Mouse (Mus musculus) liver, embryonic 12.5 days (tissue): Measurements from ENCODE around the gene Bbx. TPM values are rescaled to one million over a fixed set of nuclear protein-coding genes. Genes with fewer than 3 reads are reported as not detected.

Experiments used
- ATAC-seq: fragments of 200-750 bp; cut with Nextera tagmentation; 2 replicates; pipeline ENCODE4 v1.8.0; 2017; ENCODE audit warnings: moderate number of reproducible peaks, mild to moderate bottlenecking, moderate library complexity
- H3K27ac ChIP-seq: fragments of 300-500 bp; sonication (generic); 2 replicates; pipeline ENCODE4 v1.5.1; 2016; ENCODE audit warnings: mild to moderate bottlenecking
- H3K27me3 ChIP-seq: fragments of 300-500 bp; sonication (generic); replicated peaks from 2 replicates; pipeline ENCODE4 v1.6.1; 2016; ENCODE audit warnings: mild to moderate bottlenecking, moderate library complexity
- H3K36me3 ChIP-seq: fragments of 300-500 bp; sonication (generic); 2 replicates; pipeline ENCODE4 v1.6.1; 2016; ENCODE audit warnings: mild to moderate bottlenecking, moderate library complexity
- H3K4me1 ChIP-seq: fragments of 300-500 bp; sonication (generic); 2 replicates; pipeline ENCODE4 v1.6.1; 2016
- H3K4me2 ChIP-seq: fragments of 300-500 bp; sonication (generic); 2 replicates; pipeline ENCODE4 v1.6.1; 2016; ENCODE audit warnings: mild to moderate bottlenecking, moderate library complexity
- H3K4me3 ChIP-seq: fragments of 300-500 bp; sonication (generic); 2 replicates; pipeline ENCODE4 v1.5.1; 2016; ENCODE audit warnings: mild to moderate bottlenecking, moderate library complexity
- H3K9ac ChIP-seq: fragments of 300-500 bp; sonication (generic); 2 replicates; pipeline ENCODE4 v1.6.1; 2016; ENCODE audit warnings: mild to moderate bottlenecking, moderate library complexity
- H3K9me3 ChIP-seq: fragments of 300-500 bp; sonication (generic); replicated peaks from 2 replicates; pipeline ENCODE4 v1.6.1; 2016; ENCODE audit warnings: mild to moderate bottlenecking, moderate library complexity
- WGBS: fragments of 180-500 bp; shearing (Covaris S2); methylation state at CpG from one replicate; pipeline ENCODE4 v1.1.7; 2016; ENCODE audit not compliant: insufficient replicate concordance; 5-methylcytosine and 5-hydroxymethylcytosine counted together
- polyA plus RNA-seq: library from polyadenylated mRNA; unstranded; fragments of >200 nt; fragmentation: Nextera tagmentation; extraction: Ambion mirVana; gene quantifications from 2 replicates; pipeline ENCODE4 v1.2.1, GENCODE M21; 2016

Bbx gene
- polyA plus RNA-seq, 1 experiment from 2014 or later: 12.1 TPM

- Histone ChIP-seq H3K4me1 (peaks cover 7% of the 10 kb centered on the region), H3K4me3 (no peak overlapping the region), H3K27me3 (no peaks in the 10 kb centered on the region), H3K27ac (no peak overlapping the region), H3K4me2 (no peak overlapping the region), H3K9me3 (no peaks in the 10 kb centered on the region), H3K9ac (no peak overlapping the region), H3K36me3 (no peaks in the 10 kb centered on the region)
- WGBS: 53% methylated on average over 2 of the region's 2 CpGs
- ATAC-seq: no peak
Observed at GRCm38 (mm10) chr16:50437331-50437730, 5.1 kb upstream of the Bbx start.

GRCm38 (mm10) chr16:50431011-50431981 lies 894 bp downstream of the Bbx start:
- H3K9me3 ChIP-seq: no peaks in the 10 kb centered on the region
- H3K4me3 ChIP-seq: peak overlapping the region; percentile 76
- H3K36me3 ChIP-seq: no peaks in the 10 kb centered on the region
- H3K27me3 ChIP-seq: no peaks in the 10 kb centered on the region
- H3K9ac ChIP-seq: peak overlapping the region; percentile 90
- peak overlapping the region; percentile 100 for H3K4me2 ChIP-seq
- H3K27ac ChIP-seq: peak overlapping the region; percentile 94
- 1% methylated on average over 70 of the region's 72 CpGs for WGBS
- ATAC-seq: peak; percentile 62
- peaks cover 19% of the 10 kb centered on the region for H3K4me1 ChIP-seq

DNA sequence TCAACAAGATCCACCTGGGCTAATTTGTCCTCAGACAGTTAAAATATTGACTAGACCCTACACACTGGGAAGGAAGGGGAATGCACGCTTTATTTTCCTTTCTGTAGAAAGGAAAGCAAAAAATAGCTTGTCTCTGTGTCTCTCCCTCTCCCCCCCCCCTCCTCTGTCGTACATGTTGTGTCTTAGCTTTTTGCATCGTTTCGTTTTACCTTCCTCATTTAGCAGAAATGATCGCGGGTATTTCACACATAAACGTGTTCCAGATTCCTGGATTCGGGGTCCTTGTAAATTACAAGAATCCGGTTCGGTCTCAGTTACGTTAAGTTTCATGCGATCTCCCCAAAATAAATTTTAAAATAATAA lies 1.7 kb downstream of the Bbx start:
- ATAC-seq: no peak
- Histone ChIP-seq H3K27ac (peak overlapping the region; percentile 8; the same call in 1 of the 2 replicates), H3K36me3 (0 out of 2 replicates have a peak, but pooled peaks cover 4% of the 10 kb centered on the region), H3K4me2 (peak overlapping the region; percentile 100), H3K4me1 (peaks cover 19% of the 10 kb centered on the region), H3K4me3 (peak overlapping the region; percentile 76), H3K27me3 (no peaks in the 10 kb centered on the region), H3K9ac (peak overlapping the region; percentile 90), H3K9me3 (no peaks in the 10 kb centered on the region)
- WGBS: under 1% methylated on average over 12 of the region's 12 CpGs

DNA sequence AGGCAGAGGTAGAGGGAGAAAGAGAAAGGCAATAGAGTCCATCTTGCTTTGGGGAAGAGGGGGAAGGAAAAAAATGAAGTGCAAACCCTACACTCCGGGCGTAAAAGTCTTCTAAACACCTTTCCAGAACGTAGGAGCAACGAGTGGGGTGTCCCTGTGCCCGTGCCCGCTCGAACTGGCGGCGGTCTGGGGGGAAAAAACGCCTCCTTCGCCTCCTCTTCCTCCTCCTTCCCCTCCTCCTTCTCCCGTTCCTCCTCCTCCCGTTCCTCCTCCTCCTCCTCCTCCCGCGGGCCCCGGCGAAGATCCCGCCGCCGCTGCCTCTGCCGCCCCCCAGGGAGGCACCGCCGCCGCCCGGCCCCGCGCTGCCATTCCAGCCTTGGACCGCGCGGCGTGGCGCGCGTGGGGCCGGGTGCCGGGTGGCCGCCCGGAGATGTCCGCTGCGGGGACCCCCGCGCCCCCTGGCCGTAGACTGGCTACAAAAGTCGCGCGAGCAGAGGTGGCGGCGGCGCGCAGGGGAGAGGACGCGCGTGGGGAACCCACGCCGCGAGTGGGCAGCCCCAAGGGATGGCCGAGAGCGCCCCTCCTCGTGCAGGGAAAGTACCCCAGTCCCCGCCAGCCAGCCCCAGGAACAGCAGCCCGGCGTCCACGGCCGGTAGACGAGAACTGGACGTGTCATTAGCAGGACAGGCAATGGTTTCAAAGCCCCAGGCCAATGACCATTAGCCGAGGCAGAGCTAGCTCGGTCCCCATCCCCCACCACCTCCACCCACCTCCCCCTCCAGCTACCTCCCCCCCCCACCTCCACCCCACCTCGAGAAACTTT lies 2.3 kb downstream of the Bbx start:
- Histone ChIP-seq H3K27me3 (no peaks in the 10 kb centered on the region), H3K4me2 (peak overlapping the region; percentile 100), H3K4me3 (peak overlapping the region; percentile 76), H3K9ac (peak overlapping the region; percentile 90), H3K36me3 (0 out of 2 replicates have a peak, but pooled peaks cover 4% of the 10 kb centered on the region), H3K4me1 (peaks cover 19% of the 10 kb centered on the region), H3K9me3 (no peaks in the 10 kb centered on the region), H3K27ac (peak overlapping the region; percentile 55; the same call in 1 of the 2 replicates)
- WGBS: under 1% methylated on average over 67 of the region's 69 CpGs
- ATAC-seq: no peak

GRCm38 (mm10) chr16:50428871-50429691 lies 3.1 kb downstream of the Bbx start:
- 0 out of 2 replicates have a peak, but pooled peaks cover 4% of the 10 kb centered on the region for H3K36me3 ChIP-seq
- H3K27ac ChIP-seq: no peak overlapping the region
- peaks cover 19% of the 10 kb centered on the region for H3K4me1 ChIP-seq
- peak overlapping the region; percentile 100 for H3K4me2 ChIP-seq
- no peaks in the 10 kb centered on the region for H3K9me3 ChIP-seq
- H3K4me3 ChIP-seq: peak overlapping the region; percentile 76
- 17% methylated on average over 23 of the region's 23 CpGs for WGBS
- H3K9ac ChIP-seq: peak overlapping the region; percentile 90
- H3K27me3 ChIP-seq: no peaks in the 10 kb centered on the region
- ATAC-seq: no peak

- WGBS: 53% methylated on average over 1 of the region's 1 CpGs
- no peak overlapping the region for H3K4me2 ChIP-seq
- no peak overlapping the region for H3K4me3 ChIP-seq
- no peak for ATAC-seq
- H3K9me3 ChIP-seq: no peaks in the 10 kb centered on the region
- H3K9ac ChIP-seq: no peak overlapping the region
- H3K27ac ChIP-seq: no peak overlapping the region
- H3K36me3 ChIP-seq: 0 out of 2 replicates have a peak, but pooled peaks cover 2% of the 10 kb centered on the region
- no peaks in the 10 kb centered on the region for H3K4me1 ChIP-seq
- H3K27me3 ChIP-seq: no peaks in the 10 kb centered on the region
Observed at GRCm38 (mm10) chr16:50420130-50420529, 12.1 kb downstream of the Bbx start.

DNA sequence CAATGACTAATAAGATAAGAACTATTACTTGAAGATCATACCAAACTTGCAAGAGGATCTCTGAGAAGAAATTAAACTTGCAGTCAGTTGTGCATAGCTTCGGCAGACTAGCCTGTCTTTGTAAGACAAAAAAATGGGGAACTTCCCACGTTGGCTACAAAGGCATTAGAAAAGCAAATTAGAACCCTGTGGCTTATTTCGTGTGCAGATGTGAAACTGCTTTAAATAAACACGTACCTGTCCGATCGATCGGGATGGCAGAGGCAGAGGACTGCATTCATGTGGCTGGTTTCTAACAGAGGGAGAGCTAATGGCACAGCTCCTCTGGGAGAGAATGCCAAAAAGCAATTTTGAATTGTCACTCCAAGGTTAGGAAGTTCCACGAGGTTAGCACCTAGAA lies 16.8 kb downstream of the Bbx start:
- Histone ChIP-seq H3K4me3 (no peak overlapping the region), H3K27me3 (no peaks in the 10 kb centered on the region), H3K36me3 (0 out of 2 replicates have a peak, but pooled peaks cover 6% of the 10 kb centered on the region), H3K9me3 (no peaks in the 10 kb centered on the region), H3K9ac (no peak overlapping the region), H3K4me2 (no peak overlapping the region), H3K4me1 (no peaks in the 10 kb centered on the region), H3K27ac (no peak overlapping the region)
- WGBS: 63% methylated on average over 8 of the region's 8 CpGs
- no peak for ATAC-seq

DNA sequence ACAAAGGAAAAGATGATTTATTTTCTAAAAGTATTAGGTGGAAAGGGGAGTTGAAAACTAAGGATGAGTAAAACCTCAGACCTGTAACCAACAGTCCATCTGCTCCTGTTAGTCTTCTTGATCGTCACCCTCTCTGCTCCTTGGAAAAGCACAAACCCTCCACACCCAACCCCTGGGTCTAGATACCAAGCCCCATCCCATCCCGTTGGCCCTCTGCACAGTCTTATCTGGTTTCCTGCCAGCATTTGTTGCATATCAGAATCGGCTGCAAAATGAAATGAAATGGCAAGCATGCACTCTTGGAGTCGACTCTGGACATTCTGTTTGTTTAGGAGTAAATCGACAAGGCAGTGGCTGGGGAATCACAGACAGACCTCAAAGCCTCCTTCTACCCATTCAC lies 29.3 kb downstream of the Bbx start:
- no peaks in the 10 kb centered on the region for H3K27me3 ChIP-seq
- 11% methylated on average over 5 of the region's 5 CpGs for WGBS
- ATAC-seq: peak; percentile 88
- H3K36me3 ChIP-seq: no peaks in the 10 kb centered on the region
- no peak overlapping the region for H3K27ac ChIP-seq
- no peaks in the 10 kb centered on the region for H3K9me3 ChIP-seq
- H3K9ac ChIP-seq: 0 out of 2 replicates have a peak overlapping the region, but pooled peaks have one; percentile 9
- H3K4me1 ChIP-seq: peaks cover 21% of the 10 kb centered on the region
- H3K4me2 ChIP-seq: peak overlapping the region; percentile 52
- H3K4me3 ChIP-seq: no peak overlapping the region

GRCm38 (mm10) chr16:50399775-50400174 lies 32.4 kb downstream of the Bbx start:
- 78% methylated on average over 6 of the region's 6 CpGs for WGBS
- Histone ChIP-seq H3K27me3 (no peaks in the 10 kb centered on the region), H3K9me3 (no peaks in the 10 kb centered on the region), H3K27ac (no peak overlapping the region), H3K4me3 (no peak overlapping the region), H3K4me1 (peaks cover 21% of the 10 kb centered on the region), H3K9ac (no peak overlapping the region), H3K36me3 (no peaks in the 10 kb centered on the region), H3K4me2 (no peak overlapping the region)
- no peak for ATAC-seq

DNA sequence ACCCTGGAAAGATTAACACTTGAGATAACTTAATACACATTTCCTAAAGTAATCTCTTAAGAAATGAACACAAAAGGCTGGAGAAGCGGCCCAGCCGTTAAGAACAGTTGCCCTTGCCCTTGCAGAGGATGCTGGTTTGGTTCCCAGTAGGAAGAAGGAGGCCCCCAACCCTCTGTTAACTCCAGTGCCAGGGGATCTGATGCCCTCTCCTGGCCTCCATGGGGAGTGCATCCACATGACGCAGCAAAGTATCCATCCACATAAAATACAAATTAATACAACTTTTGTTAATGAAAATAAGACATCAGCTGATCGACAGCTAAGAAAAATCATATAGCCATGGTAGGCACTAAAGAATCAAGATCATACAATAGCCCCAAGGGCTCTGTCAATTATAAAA lies 33.6 kb downstream of the Bbx start:
- 78% methylated on average over 4 of the region's 4 CpGs for WGBS
- Histone ChIP-seq H3K27ac (no peak overlapping the region), H3K4me3 (no peak overlapping the region), H3K9ac (no peak overlapping the region), H3K4me1 (peaks cover 19% of the 10 kb centered on the region), H3K9me3 (no peaks in the 10 kb centered on the region), H3K4me2 (no peak overlapping the region), H3K27me3 (no peaks in the 10 kb centered on the region), H3K36me3 (no peaks in the 10 kb centered on the region)
- no peak for ATAC-seq

DNA sequence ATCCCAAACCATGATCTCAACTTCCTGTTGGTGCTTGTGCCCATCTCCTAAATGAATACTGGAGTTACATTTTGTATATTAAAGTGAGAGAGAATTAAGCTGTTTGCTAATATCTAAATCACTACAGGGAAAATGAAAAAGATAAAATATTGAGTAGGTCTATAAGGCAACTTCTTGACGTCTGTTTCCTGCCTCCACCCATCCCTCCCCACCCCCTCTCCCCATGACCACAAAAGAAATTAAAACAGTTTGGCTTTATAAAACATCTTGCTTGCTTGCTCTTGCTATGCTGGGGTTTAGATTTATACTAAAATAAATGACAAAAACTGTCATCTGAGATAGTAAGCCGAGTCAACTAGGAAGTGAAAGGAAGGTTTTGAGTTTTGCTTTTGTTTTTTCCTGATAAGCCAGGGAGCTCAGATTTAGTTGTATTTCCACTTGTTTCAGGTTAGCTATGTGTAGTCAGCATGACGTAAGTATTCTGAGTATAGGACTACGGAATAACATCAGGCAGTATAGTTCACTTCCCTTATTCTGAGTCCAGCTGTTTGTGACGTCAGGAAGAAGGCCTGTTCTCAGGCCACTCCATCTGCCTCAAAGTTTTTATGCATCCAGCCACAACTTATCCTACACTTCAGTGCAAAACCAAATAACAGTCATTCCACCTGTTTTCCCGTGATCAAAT lies 36.1 kb downstream of the Bbx start:
- no peaks in the 10 kb centered on the region; the same call in 1 of the 2 replicates for H3K4me1 ChIP-seq
- H3K9ac ChIP-seq: no peak overlapping the region
- H3K27me3 ChIP-seq: no peaks in the 10 kb centered on the region
- H3K4me3 ChIP-seq: no peak overlapping the region
- H3K27ac ChIP-seq: no peak overlapping the region
- no peak for ATAC-seq
- no peaks in the 10 kb centered on the region for H3K9me3 ChIP-seq
- 35% methylated on average over 6 of the region's 6 CpGs for WGBS
- no peak overlapping the region for H3K4me2 ChIP-seq
- H3K36me3 ChIP-seq: no peaks in the 10 kb centered on the region
